Mouse (Mus musculus): Measurements from ENCODE around the gene Gm47841.

DNA sequence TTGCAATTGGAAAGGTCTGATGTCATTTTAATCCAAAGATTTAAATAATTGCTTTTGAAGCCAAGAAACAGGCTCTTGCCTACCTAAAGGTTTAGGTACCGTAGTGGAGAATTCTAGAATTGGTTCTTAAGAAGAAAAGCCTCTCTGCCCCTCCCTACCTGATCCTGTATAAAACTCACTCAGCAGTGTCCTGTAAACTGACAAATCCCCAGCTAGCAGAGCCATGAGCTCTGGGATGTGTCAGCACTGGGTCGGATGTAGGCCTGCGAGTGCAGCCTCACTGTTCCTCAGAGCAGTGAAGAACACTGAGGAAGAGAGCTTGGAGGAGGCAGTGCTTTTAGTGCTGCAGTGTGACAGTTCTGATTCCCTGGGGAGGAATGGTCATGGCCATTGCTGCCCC lies 42.7 kb downstream of the Gm47841 start:
- TF ChIP-seq CTCF (IDR thresholded peaks at IDR 0.05) (no peak), EP300 (IDR thresholded peaks at IDR 0.05) (no peak)
